Mouse (Mus musculus): Measurements from ENCODE around the gene Hoxa1. TPM values are rescaled to one million over a fixed set of nuclear protein-coding genes. Genes with fewer than 3 reads are reported as not detected.

Hoxa1 gene
- total RNA-seq, 2 experiments from 2014 or later, result 0.16 to 0.20 TPM

DNA sequence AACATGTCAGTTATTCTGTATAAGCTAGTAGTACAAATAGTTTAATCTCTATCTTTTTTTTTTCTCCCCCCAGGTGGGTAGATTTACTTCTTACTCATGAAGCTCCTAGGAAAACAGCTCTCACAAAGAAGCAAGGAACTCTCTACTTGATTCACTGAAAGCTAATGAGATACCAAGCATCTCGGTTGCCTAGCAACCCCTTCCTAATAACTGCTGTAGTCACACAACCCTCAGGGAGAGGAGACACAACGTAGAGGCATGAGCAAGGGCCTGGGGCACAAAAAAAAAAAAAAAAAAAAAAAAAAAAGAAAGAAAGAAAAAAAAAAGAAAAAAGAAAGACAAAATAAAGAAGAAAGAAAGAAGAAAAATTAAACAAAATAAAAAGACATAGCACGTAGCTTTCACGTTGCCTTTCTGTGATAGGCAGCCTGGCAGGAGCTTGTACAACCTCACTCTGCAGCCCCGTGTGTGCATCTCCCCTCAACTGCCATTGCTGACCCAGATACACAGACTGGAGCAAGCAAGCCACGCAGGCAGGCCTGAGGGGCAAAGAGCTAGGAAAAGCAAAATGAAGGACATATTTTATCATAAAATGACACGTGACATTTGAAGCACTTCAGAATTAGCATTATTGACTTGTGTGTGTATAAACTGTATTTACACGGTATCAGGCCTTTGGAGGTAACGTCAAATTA lies 20.1 kb downstream of the Hoxa1 start:
- no peak for DNase-seq
- intact Hi-C loops (cut with DNase I; ENCODE audit: low total_unique reads), result loop anchor here (10.0 kb wide), 1 partner anchor 93 kb away; no protein-coding TSS in a partner anchor

DNA sequence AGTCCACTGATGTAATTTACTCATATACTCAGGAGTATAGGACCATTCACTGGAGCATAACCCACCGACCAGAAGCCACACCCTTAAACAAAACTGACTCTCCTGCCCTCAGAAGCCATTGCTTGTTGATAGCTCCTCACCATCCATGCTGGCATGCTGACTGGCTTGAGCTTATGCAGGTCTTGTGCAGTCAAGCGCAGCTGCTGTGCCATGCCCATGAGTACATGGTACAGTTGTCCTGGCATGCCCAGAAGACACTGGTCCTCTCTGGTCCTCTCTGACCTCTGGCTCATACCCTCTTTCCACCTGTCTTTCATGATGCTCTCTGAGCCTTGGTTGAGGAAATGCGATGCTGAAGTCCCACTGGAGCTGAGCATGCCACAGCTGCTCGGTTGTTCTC lies 34.4 kb downstream of the Hoxa1 start:
- no peak for DNase-seq
- intact Hi-C loops (cut with DNase I; ENCODE audit: low total_unique reads), result no loop called here

DNA sequence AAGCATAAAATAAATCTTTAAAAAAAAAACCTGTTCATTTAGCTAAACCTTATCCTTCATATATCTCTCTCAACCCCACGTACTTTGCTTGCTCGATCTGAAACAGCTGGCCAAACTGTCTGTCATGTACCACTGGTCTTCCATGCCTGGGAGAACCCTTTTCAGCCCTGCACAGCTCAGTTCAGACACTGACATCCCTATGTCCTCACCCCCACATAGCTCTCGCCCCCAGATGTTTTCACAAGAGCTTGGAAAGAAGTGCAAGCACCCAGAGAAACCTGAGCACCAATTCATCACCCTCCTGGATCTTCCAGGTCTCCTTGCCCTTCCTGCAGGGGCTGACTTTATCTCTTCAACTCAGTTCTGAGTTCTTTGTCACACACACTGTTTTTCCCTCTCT lies 36.9 kb downstream of the Hoxa1 start:
- intact Hi-C loops (cut with DNase I; ENCODE audit: low total_unique reads), result no loop called here

DNA sequence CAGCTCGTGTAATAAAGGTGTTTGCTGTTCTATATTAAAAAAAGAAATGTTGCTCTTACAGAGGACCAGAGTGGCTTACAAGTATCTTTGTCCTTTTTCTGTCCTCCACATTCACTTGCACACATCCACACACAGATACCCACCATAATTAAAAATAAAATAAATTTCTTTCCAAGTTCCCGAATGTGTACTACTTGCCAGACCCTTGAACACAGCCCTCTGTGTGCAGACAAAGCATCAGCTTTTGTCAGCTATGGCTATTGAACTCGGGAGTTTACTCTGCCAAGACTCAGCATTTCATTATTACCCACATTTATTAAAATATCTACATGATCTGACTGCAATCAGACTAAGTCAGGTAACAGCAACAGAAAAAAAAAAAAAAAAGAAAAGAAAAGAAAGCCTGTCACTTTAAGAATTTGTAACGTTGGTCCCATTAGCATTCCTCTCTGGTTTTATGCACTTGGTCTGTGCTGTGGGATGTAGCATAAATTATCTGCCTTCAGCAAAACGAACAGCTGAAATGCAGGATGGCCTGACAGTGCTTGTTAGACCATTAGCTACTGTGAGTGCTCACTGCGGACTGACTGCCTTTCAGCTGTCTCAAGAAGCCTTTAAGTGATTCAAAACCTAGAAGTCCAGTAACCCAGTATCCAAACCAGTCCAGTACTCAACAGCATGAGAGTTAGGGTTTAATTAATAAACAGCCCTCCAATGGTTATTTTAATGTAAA lies 39.0 kb downstream of the Hoxa1 start:
- intact Hi-C loops (cut with DNase I; ENCODE audit: low total_unique reads), result no loop called here
- DNase-seq, result no peak

More for the DNA sequence above, 36.9 kb downstream of the Hoxa1 start:
- DNase-seq, result no peak

DNA sequence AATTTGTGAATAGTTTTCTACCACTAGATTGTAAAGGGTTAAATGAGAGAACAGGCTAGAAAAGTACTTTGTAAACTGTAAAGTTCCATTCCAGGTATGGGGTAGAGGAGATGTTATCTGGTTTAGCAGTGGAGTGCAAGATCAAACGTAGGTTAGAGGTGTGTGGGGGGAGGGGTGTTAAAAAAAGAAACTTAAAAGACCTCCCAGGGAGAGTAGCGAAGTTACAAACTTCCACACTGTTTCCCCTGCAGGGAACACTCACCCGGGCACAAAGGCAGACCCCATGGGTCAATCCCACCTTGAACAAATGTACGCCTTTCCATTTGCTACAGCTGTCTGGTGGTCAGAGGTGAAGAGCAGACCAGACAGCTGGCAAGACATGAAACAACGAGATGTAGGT lies 42.2 kb downstream of the Hoxa1 start:
- intact Hi-C loops (cut with DNase I; ENCODE audit: low total_unique reads), result no loop called here
- DNase-seq, result no peak

DNA sequence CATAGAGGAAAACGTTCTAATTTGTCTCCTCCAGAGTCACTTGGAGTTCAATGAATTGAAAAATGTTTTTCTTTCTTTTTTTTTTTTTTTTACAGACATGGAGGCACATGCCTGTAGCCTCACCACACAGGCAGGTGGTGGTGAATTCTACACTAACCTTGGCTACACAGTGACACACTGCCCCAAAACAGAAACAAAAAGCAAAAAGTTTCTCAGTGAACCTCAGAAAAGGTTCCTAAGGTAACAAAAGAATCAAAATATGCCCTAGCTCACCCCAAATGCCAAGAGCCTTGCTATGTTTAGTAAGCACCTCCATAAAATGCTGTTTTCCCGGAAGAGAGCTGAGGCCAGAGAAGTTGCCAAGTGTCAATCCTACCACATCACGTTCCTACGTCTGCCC lies 46.3 kb downstream of the Hoxa1 start:
- DNase-seq, result no peak
- intact Hi-C loops (cut with DNase I; ENCODE audit: low total_unique reads), result no loop called here

- no peak for DNase-seq
- intact Hi-C loops (cut with DNase I; ENCODE audit: low total_unique reads), result no loop called here
Measured at GRCm38 (mm10) chr6:52107400-52107799, 50.7 kb downstream of the Hoxa1 start.

DNA sequence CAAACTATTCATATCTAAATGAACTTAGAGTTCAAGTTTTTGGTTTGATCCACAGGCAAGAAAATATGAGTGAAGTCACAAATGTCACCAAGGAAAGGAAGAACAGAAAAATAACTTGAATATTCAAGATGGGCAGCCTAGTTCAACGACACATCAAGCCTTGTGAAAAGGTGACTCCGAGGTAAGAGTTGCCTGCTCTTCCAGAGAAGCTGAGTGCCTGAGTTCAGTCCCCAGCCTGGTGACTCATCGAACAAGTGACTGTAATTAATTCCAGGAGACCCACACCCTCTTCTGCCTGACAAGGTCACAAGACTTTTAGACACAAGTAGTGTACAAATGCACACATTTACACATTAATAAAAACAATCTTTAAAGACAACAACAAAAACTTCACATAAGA lies 51.4 kb downstream of the Hoxa1 start:
- intact Hi-C loops (cut with DNase I; ENCODE audit: low total_unique reads), result no loop called here
- no peak for DNase-seq

GRCm38 (mm10) chr6:52106178-52106577 lies 51.9 kb downstream of the Hoxa1 start:
- DNase-seq, result no peak
- intact Hi-C loops (cut with DNase I; ENCODE audit: low total_unique reads), result no loop called here

Other genes starting within 250 kb of the Hoxa1 start
- gene Skap2, start 145.8 kb downstream of the Hoxa1 start, total RNA-seq (2021), result 1 to 10 TPM; 4.6 to 4.8 TPM
- gene Hoxa2, start 6.5 kb upstream of the Hoxa1 start, total RNA-seq (2021), result under 1 TPM; 0.78 to 0.86 TPM
- under 1 TPM; 0.08 to 0.11 TPM for gene 5730596B20Rik, start 19.2 kb upstream of the Hoxa1 start, total RNA-seq (2021)
- gene Hoxa4, start 33.4 kb upstream of the Hoxa1 start, total RNA-seq (2021), result 1 to 10 TPM; 4.1 to 4.9 TPM
- gene Hoxa5, start 46.3 kb upstream of the Hoxa1 start, total RNA-seq (2021), result 1 to 10 TPM; 1.9 to 2.5 TPM
- gene Hoxa6, start 50.4 kb upstream of the Hoxa1 start, total RNA-seq (2021), result 1 to 10 TPM in 1 of 2 experiments, under 1 TPM in 1; 0.74 to 1.3 TPM
- gene Hoxa3, start 55.0 kb upstream of the Hoxa1 start, total RNA-seq (2021), result 1 to 10 TPM; 2.4 to 3.1 TPM
- under 1 TPM in 1 of 2 experiments, not detected in 1; 0.51 TPM for gene Gm28308, start 55.0 kb upstream of the Hoxa1 start, total RNA-seq (2021)
- 1 to 10 TPM; 6.3 to 7.3 TPM for gene Hoxa7, start 63.5 kb upstream of the Hoxa1 start, total RNA-seq (2021)
- 1 to 10 TPM; 7.8 to 8.3 TPM for gene Hoxa9, start 72.8 kb upstream of the Hoxa1 start, total RNA-seq (2021)
- gene Hoxa10, start 82.5 kb upstream of the Hoxa1 start, total RNA-seq (2021), result 10 to 100 TPM; 16.3 to 22.7 TPM
- 1 to 10 TPM; 1.5 to 4.0 TPM for gene Hoxa11, start 87.5 kb upstream of the Hoxa1 start, total RNA-seq (2021)
- 1 to 10 TPM in 1 of 2 experiments, under 1 TPM in 1; 0.24 to 1.7 TPM for gene Hoxa13, start 102.6 kb upstream of the Hoxa1 start, total RNA-seq (2021)
- gene Evx1, start 155.2 kb upstream of the Hoxa1 start, total RNA-seq (2021), result not detected